Mouse (Mus musculus) bone marrow macrophage, adult 2 months (primary cell): ENCODE results near the gene Olfr933.

Source experiments
- CTCF ChIP-seq: IDR thresholded peaks from 2 replicates; pipeline ENCODE4 v1.5.1; 2012; ENCODE audit warnings: low read depth, mild to moderate bottlenecking, low read length, moderate library complexity
- POLR2A ChIP-seq: IDR thresholded peaks from 2 replicates; pipeline ENCODE4 v1.6.1; 2012; ENCODE audit warnings: mild to moderate bottlenecking, low read depth, low read length, borderline replicate concordance

GRCm38 (mm10) chr9:38954124-38954416 lies 18.0 kb upstream of the Olfr933 start:
- TF ChIP-seq CTCF: no peak
- no peak for TF ChIP-seq POLR2A
